Mouse (Mus musculus) heart, postnatal 0 days (tissue): ENCODE results near the gene Mettl6. TPM values are rescaled to one million over a fixed set of nuclear protein-coding genes. Genes with fewer than 3 reads are reported as not detected.

ENCODE experiments used
- ATAC-seq: fragments of 200-750 bp; cut with Nextera tagmentation; 2 replicates; pipeline ENCODE4 v1.8.0; 2017; ENCODE audit warnings: low read depth, moderate number of reproducible peaks, moderate library complexity; ENCODE audit not compliant: insufficient read depth
- DNase-seq: peaks from one replicate; pipeline ENCODE4 v3.0.0-alpha.2; 2016; ENCODE audit warnings: low spot score
- H3K27ac ChIP-seq: fragments of 300-500 bp; sonication (generic); 2 replicates; pipeline ENCODE4 v1.5.1; 2014; ENCODE audit warnings: low read depth, mild to moderate bottlenecking
- H3K27me3 ChIP-seq: fragments of 300-500 bp; sonication (generic); 2 replicates; pipeline ENCODE4 v1.6.1; 2014; ENCODE audit warnings: low read length, mixed read lengths; ENCODE audit not compliant: control insufficient read depth, insufficient read depth
- H3K36me3 ChIP-seq: fragments of 300-500 bp; sonication (generic); replicated peaks from 2 replicates; pipeline ENCODE4 v1.6.1; 2014; ENCODE audit warnings: low read length, mixed read lengths; ENCODE audit not compliant: control insufficient read depth, insufficient read depth
- H3K4me1 ChIP-seq: fragments of 300-500 bp; sonication (generic); 2 replicates; pipeline ENCODE4 v1.6.1; 2014; ENCODE audit warnings: antibody characterized with exemption; ENCODE audit not compliant: control insufficient read depth, insufficient read depth
- H3K4me2 ChIP-seq: fragments of 300-500 bp; sonication (generic); 2 replicates; pipeline ENCODE4 v1.6.1; 2014; ENCODE audit warnings: low read depth, mild to moderate bottlenecking, low read length, moderate library complexity
- H3K4me3 ChIP-seq: fragments of 300-500 bp; sonication (generic); 2 replicates; pipeline ENCODE4 v1.5.1; 2014; ENCODE audit warnings: low read depth, low read length
- H3K9ac ChIP-seq: fragments of 300-500 bp; sonication (generic); replicated peaks from 2 replicates; pipeline ENCODE4 v1.6.1; 2014; ENCODE audit warnings: low read depth, low read length, mixed read lengths
- H3K9me3 ChIP-seq: fragments of 300-500 bp; sonication (generic); replicated peaks from 2 replicates; pipeline ENCODE4 v1.6.1; 2016; ENCODE audit warnings: low read length; ENCODE audit not compliant: control insufficient read depth
- CTCF ChIP-seq: IDR thresholded peaks from 2 replicates; pipeline ENCODE4 v1.5.1; 2016; ENCODE audit warnings: antibody characterized with exemption, control low read depth, low read depth
- EP300 ChIP-seq: IDR thresholded peaks from 2 replicates; pipeline ENCODE4 v1.6.1; 2016; ENCODE audit warnings: antibody characterized with exemption, low read depth
- WGBS: fragments of 180-500 bp; shearing (Covaris S2); extraction: QIAGEN DNeasy Blood & Tissue Kit; methylation state at CpG from one replicate; pipeline ENCODE4 v1.1.7; 2014; 5-methylcytosine and 5-hydroxymethylcytosine counted together
- polyA plus RNA-seq: library from polyadenylated mRNA; unstranded; fragments of >200 nt; fragmentation: Nextera tagmentation; extraction: Ambion mirVana; gene quantifications from 2 replicates; pipeline ENCODE4 v1.2.1, GENCODE M21; 2015
- total RNA-seq: library from RNA; depleted of rRNA; stranded (reverse); fragments of >200 nt; gene quantifications from 2 replicates; pipeline ENCODE4 v1.2.3, GENCODE M21; 2014; ENCODE audit warnings: low replicate concordance

The Mettl6 gene
- total and polyA plus RNA-seq, 2 experiments from 2014 or later = 21.7 to 26.6 TPM

DNA sequence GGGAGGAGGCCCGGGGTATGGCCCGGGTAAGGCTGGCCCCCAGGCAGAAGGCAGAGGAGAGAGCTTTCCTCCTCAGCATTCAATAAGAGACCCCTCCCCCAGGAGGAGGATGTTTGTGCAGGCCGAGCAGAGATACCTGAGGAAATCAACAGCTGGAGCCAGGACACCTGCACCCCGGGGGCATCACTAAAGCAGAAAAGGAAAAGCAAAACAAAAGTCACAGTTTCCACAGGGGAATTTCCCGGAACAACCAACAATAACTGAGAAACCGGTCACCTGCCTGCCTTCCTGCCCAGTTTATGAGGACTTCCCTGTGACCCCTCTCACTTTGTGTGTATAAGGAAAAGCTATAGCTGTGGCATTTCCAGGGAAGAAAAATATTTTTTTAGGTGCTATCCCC lies 51.2 kb downstream of the Mettl6 start:
- Histone ChIP-seq H3K36me3 (no peaks in the 10 kb centered on the region), H3K4me1 (no peaks in the 10 kb centered on the region), H3K27ac (no peak overlapping the region), H3K9me3 (no peaks in the 10 kb centered on the region), H3K4me3 (no peak overlapping the region), H3K27me3 (no peaks in the 10 kb centered on the region), H3K4me2 (no peak overlapping the region), H3K9ac (no peak overlapping the region)
- WGBS = 58% methylated on average over 6 of the region's 6 CpGs
- no peak for ATAC-seq
- no peak for TF ChIP-seq CTCF
- TF ChIP-seq EP300 = no peak
- no peak for DNase-seq

- Histone ChIP-seq H3K4me2 (no peak overlapping the region), H3K27me3 (no peaks in the 10 kb centered on the region), H3K27ac (no peak overlapping the region), H3K4me1 (no peaks in the 10 kb centered on the region), H3K9me3 (no peaks in the 10 kb centered on the region), H3K36me3 (no peaks in the 10 kb centered on the region), H3K9ac (no peak overlapping the region), H3K4me3 (no peak overlapping the region)
- 77% methylated on average over 6 of the region's 6 CpGs for WGBS
- ATAC-seq = no peak
- TF ChIP-seq EP300 (no peak), CTCF (no peak)
- DNase-seq = no peak
These were observed 54.1 kb downstream of the Mettl6 start for GRCm38 (mm10) chr14:31440725-31441124.

- TF ChIP-seq EP300 (no peak), CTCF (peak; percentile 20; the same call in 1 of the 2 replicates)
- Histone ChIP-seq H3K4me3 (no peak overlapping the region), H3K27me3 (no peaks in the 10 kb centered on the region), H3K36me3 (no peaks in the 10 kb centered on the region), H3K9me3 (no peaks in the 10 kb centered on the region), H3K9ac (no peak overlapping the region), H3K27ac (no peak overlapping the region), H3K4me2 (no peak overlapping the region), H3K4me1 (0 out of 2 replicates have a peak, but pooled peaks cover under 1% of the 10 kb centered on the region)
- DNase-seq (no peak), ATAC-seq (no peak)
- WGBS = 24% methylated on average over 3 of the region's 3 CpGs
These were observed 54.6 kb downstream of the Mettl6 start for GRCm38 (mm10) chr14:31440230-31440629.

- H3K9ac ChIP-seq = no peak overlapping the region
- H3K4me1 ChIP-seq = peaks cover 5% of the 10 kb centered on the region; the same call in 1 of the 2 replicates
- DNase-seq = no peak
- no peak overlapping the region for H3K4me3 ChIP-seq
- WGBS = 78% methylated on average over 11 of the region's 11 CpGs
- no peak for ATAC-seq
- no peaks in the 10 kb centered on the region for H3K27me3 ChIP-seq
- no peak overlapping the region for H3K4me2 ChIP-seq
- H3K9me3 ChIP-seq = no peaks in the 10 kb centered on the region
- H3K36me3 ChIP-seq = no peaks in the 10 kb centered on the region
- TF ChIP-seq CTCF (no peak), EP300 (no peak)
- H3K27ac ChIP-seq = no peak overlapping the region
These were observed 55.6 kb downstream of the Mettl6 start for GRCm38 (mm10) chr14:31439279-31439678.

DNA sequence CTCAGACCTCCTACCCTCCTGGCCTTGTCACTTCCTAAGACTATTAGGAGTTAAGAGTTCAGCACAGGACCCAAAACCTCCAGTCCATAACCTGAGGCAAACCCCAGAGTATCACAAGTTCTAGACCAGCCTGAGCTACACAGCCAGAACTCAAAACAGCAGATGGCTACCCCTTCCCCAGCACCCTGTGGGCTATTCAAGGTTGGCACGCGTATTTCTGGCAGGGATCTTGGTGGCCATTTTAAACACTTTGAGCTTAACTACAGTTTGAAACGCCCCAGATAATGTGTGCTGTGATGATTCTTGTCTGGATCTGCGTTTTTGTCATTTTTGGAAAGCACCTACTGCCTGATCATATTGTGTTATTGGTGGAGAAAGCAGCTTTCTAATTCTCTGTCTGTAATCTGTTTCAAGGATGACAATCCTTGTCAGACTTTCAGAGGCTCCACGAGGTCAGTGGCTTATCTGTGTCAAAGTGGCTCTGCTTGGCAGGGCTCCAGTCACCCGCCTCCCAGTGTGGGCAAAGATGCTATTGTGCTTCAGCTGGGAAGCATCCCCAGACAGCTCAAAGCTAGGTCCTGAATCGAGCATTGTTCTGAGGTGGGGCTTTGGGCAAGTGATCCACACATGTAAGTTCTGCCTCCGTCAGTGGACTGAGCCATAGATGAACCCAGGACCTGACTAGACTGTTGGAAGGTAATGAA lies 56.9 kb downstream of the Mettl6 start:
- no peak for ATAC-seq
- 55% methylated on average over 8 of the region's 8 CpGs for WGBS

More for the DNA sequence above, 56.9 kb downstream of the Mettl6 start:
- Histone ChIP-seq H3K4me3 (no peak overlapping the region), H3K4me1 (peaks cover 11% of the 10 kb centered on the region; the same call in 1 of the 2 replicates), H3K9me3 (no peaks in the 10 kb centered on the region), H3K27ac (no peak overlapping the region), H3K4me2 (no peak overlapping the region), H3K9ac (no peak overlapping the region), H3K36me3 (no peaks in the 10 kb centered on the region), H3K27me3 (no peaks in the 10 kb centered on the region)
- DNase-seq = no peak
- no peak for TF ChIP-seq CTCF
- no peak for TF ChIP-seq EP300
